Mouse (Mus musculus) liver, embryonic 13.5 days (tissue): ENCODE measurements around the gene Zfp963. TPM values are rescaled to one million over a fixed set of nuclear protein-coding genes. Genes with fewer than 3 reads are reported as not detected.

Source experiments
- ATAC-seq: fragments of 200-750 bp; cut with Nextera tagmentation; 2 replicates; pipeline ENCODE4 v1.8.0; 2017; ENCODE audit warnings: low read depth, mild to moderate bottlenecking, moderate number of reproducible peaks, moderate library complexity
- DNase-seq: peaks from one replicate; pipeline ENCODE4 v3.0.0; 2022
- H3K27ac ChIP-seq: fragments of 300-500 bp; sonication (generic); 2 replicates; pipeline ENCODE4 v1.5.1; 2015; ENCODE audit warnings: moderate library complexity, mild to moderate bottlenecking, inconsistent platforms
- H3K27me3 ChIP-seq: fragments of 300-500 bp; sonication (generic); 2 replicates; pipeline ENCODE4 v1.6.1; 2015; ENCODE audit warnings: mild to moderate bottlenecking, inconsistent platforms
- H3K36me3 ChIP-seq: fragments of 300-500 bp; sonication (generic); 2 replicates; pipeline ENCODE4 v1.6.1; 2015; ENCODE audit warnings: mild to moderate bottlenecking, inconsistent platforms
- H3K4me1 ChIP-seq: fragments of 300-500 bp; sonication (generic); replicated peaks from 2 replicates; pipeline ENCODE4 v1.6.1; 2015; ENCODE audit warnings: inconsistent platforms
- H3K4me2 ChIP-seq: fragments of 300-500 bp; sonication (generic); 2 replicates; pipeline ENCODE4 v1.6.1; 2015; ENCODE audit warnings: inconsistent platforms, mild to moderate bottlenecking, moderate library complexity
- H3K4me3 ChIP-seq: fragments of 300-500 bp; sonication (generic); replicated peaks from 2 replicates; pipeline ENCODE4 v1.5.1; 2015; ENCODE audit warnings: mild to moderate bottlenecking, inconsistent platforms
- H3K9ac ChIP-seq: fragments of 300-500 bp; sonication (generic); 2 replicates; pipeline ENCODE4 v1.6.1; 2015; ENCODE audit warnings: mild to moderate bottlenecking, inconsistent platforms
- H3K9me3 ChIP-seq: fragments of 300-500 bp; sonication (generic); replicated peaks from 2 replicates; pipeline ENCODE4 v1.6.1; 2016; ENCODE audit warnings: inconsistent platforms
- WGBS: fragments of 180-500 bp; shearing (Covaris S2); methylation state at CpG from one replicate; pipeline ENCODE4 v1.1.7; 2015; ENCODE audit not compliant: insufficient replicate concordance; 5-methylcytosine and 5-hydroxymethylcytosine counted together
- polyA plus RNA-seq: library from polyadenylated mRNA; unstranded; fragments of >200 nt; fragmentation: Nextera tagmentation; extraction: Ambion mirVana; gene quantifications from 2 replicates; pipeline ENCODE4 v1.2.1, GENCODE M21; 2015

Zfp963 gene
- polyA plus RNA-seq: 2.2 and 2.3 TPM in 2 replicates

DNA sequence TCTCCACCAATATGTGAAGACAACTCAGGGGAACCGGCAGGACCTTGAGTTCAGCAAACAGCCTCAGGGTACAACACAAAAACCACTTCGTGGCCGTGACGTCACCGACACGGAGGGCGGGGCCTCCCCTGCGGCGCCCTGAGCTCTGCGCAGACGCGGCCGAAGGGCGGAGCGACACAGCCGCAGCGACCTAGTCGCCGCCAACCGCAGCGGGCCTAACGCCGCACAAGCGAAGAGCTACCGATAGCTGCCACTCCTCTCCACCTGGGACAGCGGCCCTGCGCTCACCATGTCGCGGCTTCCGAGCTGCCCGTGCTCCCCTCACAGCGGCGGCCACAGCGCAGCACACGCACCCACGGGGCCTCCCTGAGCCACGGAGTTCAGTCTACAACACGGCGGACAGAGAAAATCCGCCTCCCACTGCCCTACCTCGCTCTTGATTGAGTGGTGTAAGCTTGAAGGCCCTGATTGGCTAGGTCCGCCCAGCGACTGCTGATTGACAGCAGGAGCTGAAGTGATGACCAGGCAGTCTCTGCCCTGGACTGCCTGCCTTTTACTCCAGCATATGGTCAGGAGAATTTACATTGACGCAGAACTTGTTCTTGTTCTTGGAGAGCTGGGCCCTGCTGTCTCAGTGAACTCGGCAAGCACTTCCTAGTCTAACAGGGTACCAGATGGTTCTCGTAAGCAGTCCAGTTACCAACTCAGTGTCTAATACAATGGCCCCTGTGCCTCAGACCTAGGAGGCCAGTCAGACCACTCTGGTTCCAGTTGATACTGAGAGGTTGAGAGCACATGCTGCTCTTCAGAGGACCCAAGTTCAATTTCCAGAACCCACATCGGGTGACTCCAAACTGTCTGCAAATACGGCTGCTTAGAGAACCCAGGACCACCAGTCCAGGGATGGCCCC is at the start of gene Zfp963:
Gene Zfp963 (minus strand): TSS at position 427 of the 911 bp plus-strand sequence.
- ATAC-seq: peak; percentile 98
- H3K4me1 ChIP-seq: peaks cover 49% of the 10 kb centered on the region
- peak within 1 kb of the TSS; percentile 85 for H3K9ac ChIP-seq
- peak within 1 kb of the TSS; percentile 68 for H3K4me2 ChIP-seq
- DNase-seq: peak; percentile 94
- 3% methylated on average over 48 of the region's 48 CpGs for WGBS
- peak within 1 kb of the TSS; percentile 98 for H3K27ac ChIP-seq
- H3K27me3 ChIP-seq: no peaks in the 10 kb centered on the region
- H3K36me3 ChIP-seq: 0 out of 2 replicates have a peak, but pooled peaks cover 3% of the 10 kb centered on the region
- peak within 1 kb of the TSS; percentile 73 for H3K4me3 ChIP-seq
- no peaks in the 10 kb centered on the region for H3K9me3 ChIP-seq

DNA sequence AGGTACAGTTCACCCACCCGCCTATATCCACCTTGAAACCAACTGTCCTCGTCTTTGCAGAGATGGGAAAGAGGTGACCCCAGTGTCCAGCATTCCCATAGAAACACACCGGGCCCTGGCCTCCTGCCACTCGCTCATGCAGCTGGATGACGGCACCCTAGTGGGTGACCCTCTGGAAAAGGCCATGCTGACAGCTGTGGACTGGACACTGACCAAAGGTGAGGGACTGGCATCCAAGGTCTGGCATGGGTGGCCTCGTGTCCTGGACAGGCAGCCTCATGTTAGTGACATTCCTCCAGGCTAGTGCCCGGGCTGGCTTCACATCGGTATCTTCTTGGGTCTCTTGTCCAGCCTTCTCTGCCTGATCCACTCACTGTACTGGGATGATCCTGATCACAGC is 49.5 kb upstream of the Zfp963 start:
- H3K27ac ChIP-seq: no peak overlapping the region
- peaks cover 100% of the 10 kb centered on the region for H3K36me3 ChIP-seq
- H3K27me3 ChIP-seq: no peaks in the 10 kb centered on the region
- no peak overlapping the region for H3K9ac ChIP-seq
- H3K4me1 ChIP-seq: no peaks in the 10 kb centered on the region
- no peak for DNase-seq
- 85% methylated on average over 8 of the region's 8 CpGs for WGBS
- no peak for ATAC-seq
- H3K4me2 ChIP-seq: no peak overlapping the region
- H3K4me3 ChIP-seq: no peak overlapping the region
- no peaks in the 10 kb centered on the region for H3K9me3 ChIP-seq

DNA sequence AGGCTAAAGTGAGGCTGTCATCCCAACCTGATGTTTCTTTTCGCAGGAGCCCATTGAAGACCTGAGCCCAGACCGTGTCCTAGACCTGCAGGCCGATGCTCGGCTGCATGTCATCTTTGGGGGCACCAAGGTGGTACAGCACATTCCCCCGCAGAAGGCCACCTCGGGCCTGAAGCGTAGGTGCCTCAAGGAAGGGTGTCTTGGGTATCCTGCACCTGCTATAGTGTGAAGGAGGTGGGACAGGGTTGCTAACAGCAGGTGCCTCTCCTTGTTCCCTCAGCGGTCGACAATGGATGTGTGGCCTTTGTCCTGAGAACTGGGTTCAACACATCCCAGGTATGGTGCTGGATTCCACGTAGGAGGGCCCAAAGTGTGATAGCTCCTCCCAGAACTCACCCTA is 47.9 kb upstream of the Zfp963 start:
- no peak overlapping the region for H3K27ac ChIP-seq
- no peak overlapping the region for H3K9ac ChIP-seq
- no peaks in the 10 kb centered on the region for H3K27me3 ChIP-seq
- no peak for DNase-seq
- H3K4me2 ChIP-seq: no peak overlapping the region
- WGBS: 88% methylated on average over 10 of the region's 10 CpGs
- no peak overlapping the region for H3K4me3 ChIP-seq
- ATAC-seq: no peak
- peaks cover 94% of the 10 kb centered on the region for H3K36me3 ChIP-seq
- H3K9me3 ChIP-seq: no peaks in the 10 kb centered on the region
- H3K4me1 ChIP-seq: peaks cover 9% of the 10 kb centered on the region

GRCm38 (mm10) chr8:69796721-69797345 is 47.1 kb upstream of the Zfp963 start:
- WGBS: 89% methylated on average over 16 of the region's 16 CpGs
- H3K4me1 ChIP-seq: peaks cover 17% of the 10 kb centered on the region
- no peak overlapping the region for H3K9ac ChIP-seq
- no peak overlapping the region for H3K4me2 ChIP-seq
- H3K27me3 ChIP-seq: no peaks in the 10 kb centered on the region
- H3K9me3 ChIP-seq: no peaks in the 10 kb centered on the region
- DNase-seq (no peak), ATAC-seq (no peak)
- H3K4me3 ChIP-seq: no peak overlapping the region
- H3K36me3 ChIP-seq: peaks cover 86% of the 10 kb centered on the region
- H3K27ac ChIP-seq: no peak overlapping the region

GRCm38 (mm10) chr8:69794901-69795300 is 45.1 kb upstream of the Zfp963 start:
- Histone ChIP-seq H3K36me3 (peaks cover 66% of the 10 kb centered on the region), H3K27me3 (no peaks in the 10 kb centered on the region), H3K4me1 (peaks cover 24% of the 10 kb centered on the region), H3K9ac (no peak overlapping the region), H3K9me3 (no peaks in the 10 kb centered on the region), H3K4me3 (no peak overlapping the region), H3K4me2 (no peak overlapping the region), H3K27ac (no peak overlapping the region)
- WGBS: 88% methylated on average over 6 of the region's 6 CpGs
- ATAC-seq (no peak), DNase-seq (no peak)

DNA sequence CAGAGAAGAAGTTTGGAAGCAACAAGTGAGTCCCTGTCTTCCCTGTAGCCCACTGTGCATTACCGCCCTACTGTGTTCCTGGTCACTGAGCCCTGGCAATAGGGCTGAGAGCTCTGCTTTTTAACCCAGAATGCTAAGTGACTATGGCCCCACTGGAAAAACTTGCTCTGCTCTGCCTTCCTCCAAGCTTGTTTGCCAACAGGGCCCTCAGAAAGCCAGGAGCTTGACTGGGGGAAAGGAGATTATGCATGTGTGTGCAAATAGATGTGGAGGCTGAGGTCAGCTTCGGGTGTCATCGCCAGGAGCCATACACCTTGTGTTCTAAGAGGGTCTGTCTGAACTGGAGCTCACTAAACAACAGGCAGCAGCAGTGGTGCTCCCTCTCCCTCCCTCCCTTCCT is 44.3 kb upstream of the Zfp963 start:
- Histone ChIP-seq H3K9ac (no peak overlapping the region), H3K27ac (no peak overlapping the region), H3K27me3 (no peaks in the 10 kb centered on the region), H3K36me3 (peaks cover 58% of the 10 kb centered on the region), H3K4me1 (peaks cover 32% of the 10 kb centered on the region), H3K4me3 (no peak overlapping the region), H3K9me3 (no peaks in the 10 kb centered on the region), H3K4me2 (no peak overlapping the region)
- ATAC-seq (no peak), DNase-seq (no peak)
- 95% methylated on average over 3 of the region's 3 CpGs for WGBS

GRCm38 (mm10) chr8:69793666-69794065 is 43.9 kb upstream of the Zfp963 start:
- Histone ChIP-seq H3K4me3 (no peak overlapping the region), H3K27me3 (no peaks in the 10 kb centered on the region), H3K36me3 (peaks cover 54% of the 10 kb centered on the region), H3K4me1 (peaks cover 34% of the 10 kb centered on the region), H3K9me3 (no peaks in the 10 kb centered on the region), H3K4me2 (no peak overlapping the region), H3K9ac (no peak overlapping the region), H3K27ac (no peak overlapping the region)
- ATAC-seq (no peak), DNase-seq (no peak)
- WGBS: 89% methylated on average over 4 of the region's 4 CpGs

DNA sequence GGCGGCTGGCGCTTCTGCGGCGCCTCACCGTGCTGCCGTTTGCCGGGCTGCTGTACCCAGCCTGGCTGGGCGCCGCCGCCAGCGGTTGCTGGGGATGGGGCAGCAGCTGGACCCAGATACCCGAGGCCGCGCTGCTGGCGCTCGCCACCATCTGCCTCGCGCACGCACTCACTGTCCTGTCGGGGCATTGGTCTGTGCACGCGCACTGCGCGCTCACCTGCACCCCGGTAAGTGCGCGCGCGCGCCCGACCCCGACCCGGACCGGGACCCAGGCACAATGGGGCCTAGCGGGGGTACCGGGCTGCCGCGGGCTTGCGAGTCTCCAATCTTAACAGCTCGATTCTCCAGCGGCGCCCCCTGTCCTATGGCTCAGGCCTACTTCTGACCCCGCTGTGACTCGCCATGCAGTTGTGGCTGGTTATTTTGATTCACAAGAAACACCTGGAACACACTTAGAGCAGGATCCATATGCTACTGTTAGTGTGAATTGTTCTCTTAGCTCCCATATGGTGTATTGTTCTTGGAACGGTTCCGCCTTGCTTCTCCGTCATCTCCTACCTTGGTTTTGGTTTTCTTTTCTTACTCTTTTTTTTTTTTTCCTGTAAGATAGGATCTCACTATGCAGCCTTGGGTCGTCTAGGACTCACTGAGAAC is 41.8 kb upstream of the Zfp963 start:
- H3K9me3 ChIP-seq: no peaks in the 10 kb centered on the region
- DNase-seq (peak; percentile 36), ATAC-seq (peak; percentile 57)
- peaks cover 34% of the 10 kb centered on the region for H3K4me1 ChIP-seq
- WGBS: under 1% methylated on average over 48 of the region's 48 CpGs
- H3K4me2 ChIP-seq: peak overlapping the region; percentile 89
- H3K36me3 ChIP-seq: peaks cover 33% of the 10 kb centered on the region
- no peaks in the 10 kb centered on the region for H3K27me3 ChIP-seq
- peak overlapping the region; percentile 98 for H3K27ac ChIP-seq
- H3K9ac ChIP-seq: peak overlapping the region; percentile 96
- peak overlapping the region; percentile 100 for H3K4me3 ChIP-seq

DNA sequence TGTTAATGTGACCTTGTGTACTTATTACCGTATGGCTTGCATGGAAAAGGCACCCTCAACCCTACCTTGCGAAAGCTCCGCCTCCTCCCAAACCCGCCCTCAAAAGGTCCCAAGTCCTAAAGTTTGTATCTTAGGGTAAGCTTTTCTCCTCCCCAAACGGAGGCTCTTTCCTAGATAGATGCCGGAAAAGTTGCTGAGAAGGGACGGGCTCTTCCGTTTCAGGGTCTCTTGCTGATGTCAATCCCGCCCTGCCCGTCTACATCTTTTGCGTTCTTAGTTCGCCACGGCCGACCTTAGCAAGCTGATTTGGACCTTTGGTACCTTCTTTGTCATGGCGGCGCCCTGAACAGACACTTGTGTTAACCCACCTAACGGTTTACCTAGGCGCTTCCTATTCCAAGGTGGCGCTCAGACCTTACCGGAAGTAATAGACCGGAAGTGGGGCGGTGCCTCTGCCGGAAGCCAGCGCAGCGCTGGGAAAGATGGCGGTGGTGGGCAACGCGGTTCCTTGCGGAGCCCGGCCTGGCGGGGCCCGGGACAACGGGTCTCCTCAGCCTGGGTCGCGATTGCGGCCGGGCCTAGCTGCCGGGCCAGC is 41.1 kb upstream of the Zfp963 start, which contains the start of the genes Atp13a1 and Zfp866:
Gene Atp13a1 (plus strand): TSS at position 391 of the 595 bp plus-strand sequence.
Gene Zfp866 (minus strand): TSS at position 406 of the 595 bp plus-strand sequence.
- Histone ChIP-seq H3K27ac (peak within 1 kb of the TSS; percentile 98), H3K4me2 (peak within 1 kb of the TSS; percentile 89), H3K4me3 (peak within 1 kb of the TSS; percentile 100), H3K9ac (peak within 1 kb of the TSS; percentile 96), H3K27me3 (no peaks in the 10 kb centered on the region), H3K36me3 (peaks cover 26% of the 10 kb centered on the region), H3K9me3 (no peaks in the 10 kb centered on the region), H3K4me1 (peaks cover 34% of the 10 kb centered on the region)
- DNase-seq (peak; percentile 84), ATAC-seq (peak; percentile 92)
- WGBS: under 1% methylated on average over 38 of the region's 38 CpGs

DNA sequence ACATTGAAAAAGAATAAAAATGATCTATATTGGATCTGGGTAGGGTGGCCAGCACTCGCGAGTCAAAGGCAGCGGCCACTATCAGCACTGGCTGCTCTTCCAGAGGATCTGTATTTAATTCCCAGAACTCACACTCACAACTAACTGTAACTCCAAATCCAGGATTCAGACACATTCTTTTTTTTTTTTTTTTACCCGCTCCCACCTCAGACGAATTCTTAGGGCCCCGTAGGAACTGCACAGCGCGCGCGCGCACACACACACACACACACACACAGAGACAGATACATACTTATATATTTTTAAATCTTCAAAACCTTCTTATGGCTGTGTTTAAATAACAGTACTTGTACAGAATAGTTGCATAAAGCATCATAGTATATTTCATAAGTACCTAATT is 40.6 kb upstream of the Zfp963 start:
- H3K27me3 ChIP-seq: no peaks in the 10 kb centered on the region
- peak overlapping the region; percentile 98 for H3K27ac ChIP-seq
- WGBS: 14% methylated on average over 11 of the region's 11 CpGs
- DNase-seq (no peak), ATAC-seq (peak; percentile 21; the same call in 1 of the 2 replicates)
- H3K4me1 ChIP-seq: peaks cover 34% of the 10 kb centered on the region
- H3K4me2 ChIP-seq: peak overlapping the region; percentile 89
- no peaks in the 10 kb centered on the region for H3K9me3 ChIP-seq
- H3K4me3 ChIP-seq: peak overlapping the region; percentile 100
- peaks cover 21% of the 10 kb centered on the region for H3K36me3 ChIP-seq
- H3K9ac ChIP-seq: peak overlapping the region; percentile 96

DNA sequence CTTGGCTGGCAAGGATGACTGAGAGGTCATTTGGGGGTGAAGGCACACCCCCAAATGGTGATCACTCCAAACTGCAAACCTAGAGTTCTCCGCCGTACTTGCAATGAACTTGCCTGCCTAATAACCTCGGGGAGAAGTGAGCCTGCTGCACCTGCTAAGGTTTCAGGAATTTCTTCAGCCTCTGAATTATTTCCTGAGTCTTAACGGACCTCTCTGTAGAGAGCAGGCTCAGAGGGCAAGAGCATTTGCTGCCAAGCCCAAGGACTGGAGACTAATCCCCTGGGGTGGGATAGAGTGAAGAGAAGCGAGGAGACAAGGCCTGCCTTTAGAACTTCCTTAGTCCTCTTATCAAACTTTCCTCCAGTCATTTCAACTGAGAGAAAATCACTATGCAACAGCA is 40.0 kb upstream of the Zfp963 start:
- Histone ChIP-seq H3K4me2 (peak overlapping the region; percentile 89), H3K36me3 (peaks cover 15% of the 10 kb centered on the region), H3K27me3 (no peaks in the 10 kb centered on the region), H3K4me1 (peaks cover 34% of the 10 kb centered on the region), H3K9me3 (no peaks in the 10 kb centered on the region), H3K9ac (peak overlapping the region; percentile 96), H3K27ac (peak overlapping the region; percentile 98), H3K4me3 (peak overlapping the region; percentile 100)
- ATAC-seq: no peak
- DNase-seq: no peak
- 51% methylated on average over 5 of the region's 5 CpGs for WGBS
